Mouse (Mus musculus): ENCODE results near the gene Eml6.

DNA sequence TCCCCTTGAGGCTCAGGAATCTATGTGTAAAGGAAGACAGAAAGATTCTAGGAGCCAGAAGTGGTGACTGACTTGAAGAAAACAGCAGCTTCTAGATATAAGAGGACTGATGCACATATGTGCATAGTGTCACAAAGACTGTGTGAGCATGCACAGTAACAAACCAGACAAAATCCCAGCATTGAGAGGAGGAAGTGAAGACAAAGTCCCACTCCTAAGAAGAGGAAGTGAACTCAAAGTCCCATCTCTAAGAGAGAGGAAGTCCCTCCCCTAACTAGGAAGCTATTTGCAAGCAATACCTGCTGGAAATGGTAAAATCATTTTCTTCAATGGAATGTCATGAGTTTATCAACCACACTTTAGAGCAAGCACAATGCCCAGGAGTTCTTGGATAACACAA is 161.6 kb downstream of the Eml6 start:
- TF ChIP-seq POLR2A (IDR thresholded peaks at IDR 0.05; ENCODE audit: borderline replicate concordance, control insufficient read depth, low read depth, low read length) (no peak), CTCF (IDR thresholded peaks at IDR 0.05; ENCODE audit: control insufficient read depth, insufficient read depth, low read length) (no peak)

Data from bone marrow, adult 2 months (tissue).